Mouse (Mus musculus) G1E (cell line): ENCODE results near the gene Rgs8.

ENCODE experiments used
- CTCF ChIP-seq: IDR thresholded peaks from 2 replicates; pipeline ENCODE4 v1.5.1; 2012; ENCODE audit warnings: low read depth, low read length, inconsistent platforms, mixed read lengths
- TAL1 ChIP-seq: conservative IDR thresholded peaks from 2 replicates; pipeline ENCODE4 v1.6.1; 2012; ENCODE audit warnings: low read depth, low read length, inconsistent platforms, mixed read lengths

DNA sequence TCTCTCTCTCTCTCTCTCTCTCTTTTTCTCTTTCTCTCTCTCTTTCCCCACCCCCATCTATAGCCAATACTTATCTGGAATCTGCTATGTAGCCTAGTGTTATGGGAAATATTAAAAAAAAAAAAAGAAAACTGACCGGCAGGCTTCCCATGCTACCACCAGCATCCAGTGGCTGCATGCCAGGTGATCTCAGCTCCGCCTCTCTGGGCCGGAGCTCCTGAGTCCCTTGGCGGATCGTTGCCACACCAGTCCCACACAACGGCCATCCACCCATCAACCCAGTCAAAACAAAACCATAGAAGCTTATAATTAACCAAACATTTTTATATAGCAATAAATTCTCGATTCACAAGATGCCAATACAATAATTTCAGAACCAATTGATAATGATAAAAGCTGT is 68.1 kb downstream of the Rgs8 start:
- TF ChIP-seq CTCF (no peak), TAL1 (no peak)
